Mouse (Mus musculus): ENCODE measurements around the gene Cyp2d22.

GRCm38 (mm10) chr15:82339150-82339549 is 40.9 kb downstream of the Cyp2d22 start:
- no peak for TF ChIP-seq CTCF (IDR thresholded peaks at IDR 0.05; ENCODE audit: control insufficient read depth, insufficient read depth, low read length)
- TF ChIP-seq POLR2A (IDR thresholded peaks at IDR 0.05; ENCODE audit: borderline replicate concordance, control insufficient read depth, low read depth, low read length) = no peak

Measured in bone marrow, adult 2 months (tissue).